Mouse (Mus musculus) induced T-regulatory cell, adult 2 months (primary cell): ENCODE data around the gene Eme2.

Experiments used
- DNase-seq: peaks from one replicate; pipeline ENCODE4 v3.0.0-alpha.2; 2012; ENCODE audit warnings: low read depth

Gene Eme2

GRCm38 (mm10) chr17:24874405-24874745, 20.5 kb downstream of the Eme2 start:
- DNase-seq, result no peak

- DNase-seq, result no peak
These were observed 21.0 kb downstream of the Eme2 start for GRCm38 (mm10) chr17:24873695-24874404.

GRCm38 (mm10) chr17:24867914-24868313, 27.0 kb downstream of the Eme2 start:
- no peak for DNase-seq

- no peak for DNase-seq
These were observed 29.1 kb downstream of the Eme2 start, which contains the start of gene Igfals for GRCm38 (mm10) chr17:24865776-24866175. Gene Igfals, plus strand, starts transcription at chr17:24865997.

GRCm38 (mm10) chr17:24861785-24862184, 33.1 kb downstream of the Eme2 start:
- no peak for DNase-seq

- no peak for DNase-seq
These were observed 34.8 kb downstream of the Eme2 start for GRCm38 (mm10) chr17:24860076-24860475.

- DNase-seq, result no peak
These were observed 35.9 kb downstream of the Eme2 start for GRCm38 (mm10) chr17:24858967-24859366.

- no peak for DNase-seq
These were observed 36.9 kb downstream of the Eme2 start for GRCm38 (mm10) chr17:24857831-24858470.

GRCm38 (mm10) chr17:24856589-24856988, 38.3 kb downstream of the Eme2 start:
- no peak for DNase-seq

- DNase-seq, result no peak
These were observed 38.9 kb downstream of the Eme2 start for GRCm38 (mm10) chr17:24855838-24856464.

GRCm38 (mm10) chr17:24851381-24852125, 43.3 kb downstream of the Eme2 start:
- no peak for DNase-seq

- no peak for DNase-seq
These were observed 44.1 kb downstream of the Eme2 start for GRCm38 (mm10) chr17:24850773-24851127.

- peak; percentile 99 for DNase-seq
These were observed 44.7 kb downstream of the Eme2 start, which contains the start of gene Fahd1 for GRCm38 (mm10) chr17:24850065-24850772. Gene Fahd1, minus strand, starts transcription at chr17:24850364.

GRCm38 (mm10) chr17:24849733-24850064, 45.2 kb downstream of the Eme2 start:
- peak; percentile 86 for DNase-seq

GRCm38 (mm10) chr17:24848600-24849031, 46.3 kb downstream of the Eme2 start:
- DNase-seq, result peak; percentile 6

GRCm38 (mm10) chr17:24847386-24847785, 47.5 kb downstream of the Eme2 start:
- DNase-seq, result no peak

GRCm38 (mm10) chr17:24844525-24844924, 50.4 kb downstream of the Eme2 start:
- DNase-seq, result no peak

GRCm38 (mm10) chr17:24842631-24843030, 52.3 kb downstream of the Eme2 start:
- DNase-seq, result peak; percentile 16

- DNase-seq, result peak; percentile 61
These were observed 53.8 kb downstream of the Eme2 start for GRCm38 (mm10) chr17:24841133-24841532.

- no peak for DNase-seq
These were observed 54.5 kb downstream of the Eme2 start for GRCm38 (mm10) chr17:24840341-24840740.

GRCm38 (mm10) chr17:24839842-24840241, 55.0 kb downstream of the Eme2 start, which contains the start of gene Hagh:
Gene Hagh, plus strand, starts transcription at chr17:24840143.
- no peak for DNase-seq
